Mouse (Mus musculus) spleen, embryonic (tissue): Measurements from ENCODE around the gene Pcnx.

Experiments used
- CTCF ChIA-PET: fragments of 350-600 bp; sonication (Branson Sonifier 250); formaldehyde crosslinking; loops from one replicate; lab custom pipeline; 2022; lab: Charles Lee

The Pcnx gene

DNA sequence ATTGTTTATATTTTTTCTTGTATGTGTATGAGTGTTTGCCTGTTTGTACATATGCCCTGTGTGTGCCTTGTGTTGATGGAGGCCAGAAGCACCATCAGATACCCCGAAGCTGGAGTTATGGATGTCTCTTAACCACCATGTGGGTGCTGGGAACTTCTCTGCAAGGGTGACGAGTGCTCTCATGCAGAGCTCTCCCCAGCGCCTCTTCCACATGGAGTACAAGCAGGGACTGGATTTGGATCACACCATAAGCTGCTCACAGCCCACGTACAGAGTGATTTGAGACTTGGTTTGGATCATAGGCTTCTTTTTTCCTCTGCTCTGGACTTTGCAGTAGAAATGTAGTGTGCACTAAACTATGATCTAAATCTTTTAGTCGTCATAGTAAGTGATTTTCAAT is 34.5 kb downstream of the Pcnx start:
- CTCF ChIA-PET = interaction anchor here (0.6 kb wide), 1 partner anchor 313 kb away, joined by 3 read pairs; no protein-coding TSS in a partner anchor

GRCm38 (mm10) chr12:81895986-81896385 is 36.2 kb downstream of the Pcnx start:
- CTCF ChIA-PET = no interaction called here

DNA sequence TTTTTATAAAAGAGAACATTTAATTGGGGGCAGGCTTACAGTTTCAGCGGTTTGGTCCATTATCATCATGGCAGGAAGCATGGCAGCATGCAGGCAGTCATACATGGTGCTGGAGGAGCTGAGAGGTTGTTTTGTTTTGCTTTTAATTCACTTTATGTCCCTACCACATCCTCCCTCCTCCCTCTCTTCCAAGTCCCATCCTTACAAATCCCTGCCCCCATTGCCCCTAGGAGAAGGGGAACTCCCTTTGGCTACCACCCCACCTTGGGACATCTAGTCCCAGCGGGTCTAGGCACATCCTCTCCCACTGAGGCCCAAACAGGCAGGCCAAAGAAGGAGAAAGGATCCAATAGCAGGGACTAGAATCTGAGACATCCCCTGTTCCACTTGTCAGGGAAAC is 44.6 kb downstream of the Pcnx start:
- CTCF ChIA-PET = no interaction called here

DNA sequence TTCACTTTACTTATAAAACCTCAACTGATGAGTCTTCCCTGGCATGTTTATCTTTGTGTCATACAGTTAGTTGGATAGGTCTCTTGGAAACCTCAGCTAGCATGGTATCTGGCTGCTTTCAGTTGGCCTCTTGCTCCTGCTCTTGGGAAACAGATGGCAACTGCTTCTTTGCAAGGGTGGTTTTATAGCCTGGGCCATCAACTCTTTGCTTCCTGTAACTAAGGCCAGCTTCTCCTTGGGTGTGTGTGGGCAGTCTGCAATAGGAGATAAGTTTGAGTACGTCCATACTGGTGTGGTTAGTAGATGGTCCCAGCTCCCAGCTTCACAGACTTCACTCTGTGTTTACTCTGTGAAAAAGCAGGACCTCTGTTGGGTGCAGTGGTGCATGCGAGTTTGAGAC is 46.0 kb downstream of the Pcnx start:
- CTCF ChIA-PET = no interaction called here

GRCm38 (mm10) chr12:81907741-81908357 is 48.0 kb downstream of the Pcnx start:
- CTCF ChIA-PET = interaction anchor here (0.7 kb wide), 1 partner anchor 112 kb away, joined by 3 read pairs; no protein-coding TSS in a partner anchor

DNA sequence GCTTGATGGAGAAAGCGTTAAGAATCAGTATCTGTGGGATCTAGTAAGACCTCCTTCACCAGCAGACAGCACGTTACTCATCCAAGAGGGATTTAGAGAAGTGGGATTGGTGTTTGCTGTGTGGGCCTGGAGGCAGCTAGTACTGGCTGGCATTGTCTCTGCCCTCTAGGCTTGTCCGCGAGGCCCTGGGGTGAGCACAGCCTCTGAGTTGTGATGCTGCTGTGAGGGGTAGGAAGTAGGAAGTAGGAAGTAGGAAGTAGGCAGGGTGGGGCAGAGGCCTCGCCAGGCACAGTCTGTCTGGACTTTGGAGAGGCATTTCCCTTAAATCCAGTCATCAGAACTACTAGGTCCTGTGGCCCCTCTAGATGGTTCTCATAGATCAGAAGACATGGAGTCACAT is 50.6 kb downstream of the Pcnx start:
- CTCF ChIA-PET = no interaction called here

- CTCF ChIA-PET = interaction anchor here (0.5 to 1.4 kb wide), 5 partner anchors 59 to 125 kb away, joined by 3 to 4 read pairs (median 4); no protein-coding TSS in a partner anchor
These were observed 55.5 kb downstream of the Pcnx start for GRCm38 (mm10) chr12:81915176-81915950.

- CTCF ChIA-PET = interaction anchor here (0.6 kb wide), 1 partner anchor 56 kb away, joined by 3 read pairs; no protein-coding TSS in a partner anchor
These were observed 58.5 kb downstream of the Pcnx start for GRCm38 (mm10) chr12:81918346-81918745.

- CTCF ChIA-PET = no interaction called here
These were observed 59.1 kb downstream of the Pcnx start for GRCm38 (mm10) chr12:81918886-81919285.

- CTCF ChIA-PET = no interaction called here
These were observed 60.2 kb downstream of the Pcnx start for GRCm38 (mm10) chr12:81920027-81920426.

DNA sequence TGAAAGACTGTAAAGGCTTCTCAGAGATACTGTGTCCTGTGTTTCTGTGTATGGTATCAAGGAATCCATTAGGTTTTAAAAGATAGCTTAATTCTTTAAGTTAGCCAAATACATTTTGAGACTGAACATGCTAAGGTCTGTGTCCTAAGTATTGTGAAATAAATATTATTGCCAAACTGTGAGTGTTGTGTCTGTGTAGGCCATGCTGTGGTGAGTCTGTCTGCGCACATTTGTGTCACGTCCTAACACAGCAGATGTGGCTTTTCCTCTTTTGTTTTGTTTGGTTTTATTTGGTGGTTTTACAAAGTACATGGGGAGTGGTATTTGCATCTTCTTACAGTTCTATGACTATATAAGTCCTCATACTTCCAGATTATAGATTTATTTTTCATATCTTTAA is 60.8 kb downstream of the Pcnx start:
- CTCF ChIA-PET = no interaction called here

- CTCF ChIA-PET = no interaction called here
These were observed 62.0 kb downstream of the Pcnx start for GRCm38 (mm10) chr12:81921785-81922184.

DNA sequence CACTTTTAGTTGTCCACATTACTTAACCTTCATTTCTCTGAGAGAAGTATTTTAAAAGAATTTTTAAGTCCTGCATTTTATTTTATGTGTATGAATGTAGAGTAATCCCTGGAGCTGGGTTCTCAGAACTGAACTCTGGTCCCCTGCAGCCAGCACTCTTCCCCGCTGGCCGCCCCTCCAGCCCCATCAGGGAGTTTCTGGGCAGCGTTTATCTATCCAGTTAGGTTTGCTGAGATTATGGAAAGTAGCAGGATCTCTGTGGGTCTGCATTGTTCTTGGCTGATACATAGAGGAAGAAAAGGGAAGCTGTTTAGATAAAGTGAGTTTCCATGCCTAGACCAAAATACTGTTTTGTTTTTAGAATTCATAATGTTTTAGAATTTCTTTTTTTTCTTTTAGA is 63.0 kb downstream of the Pcnx start:
- CTCF ChIA-PET = no interaction called here

DNA sequence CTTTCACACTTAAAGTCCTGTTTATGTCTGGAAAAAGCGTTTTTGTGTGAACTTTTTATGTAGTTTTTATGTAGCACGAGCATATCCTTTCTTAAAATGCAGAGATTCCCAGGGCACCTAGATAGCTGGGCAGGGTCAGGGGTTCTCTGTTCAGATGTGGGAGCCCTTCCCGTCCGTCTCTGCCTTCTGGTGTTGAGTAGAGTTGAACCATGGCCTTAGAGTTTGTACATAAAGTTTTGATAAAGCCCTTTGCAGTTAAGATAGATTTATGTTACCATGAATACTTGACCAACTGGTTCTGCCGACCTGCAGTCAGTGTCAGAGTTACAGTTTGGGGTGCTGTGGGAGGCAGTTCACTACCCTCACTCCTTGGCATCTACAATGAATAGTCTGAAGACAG is 67.3 kb downstream of the Pcnx start:
- CTCF ChIA-PET = no interaction called here

- CTCF ChIA-PET = no interaction called here
These were observed 68.0 kb downstream of the Pcnx start for GRCm38 (mm10) chr12:81927643-81928381.

DNA sequence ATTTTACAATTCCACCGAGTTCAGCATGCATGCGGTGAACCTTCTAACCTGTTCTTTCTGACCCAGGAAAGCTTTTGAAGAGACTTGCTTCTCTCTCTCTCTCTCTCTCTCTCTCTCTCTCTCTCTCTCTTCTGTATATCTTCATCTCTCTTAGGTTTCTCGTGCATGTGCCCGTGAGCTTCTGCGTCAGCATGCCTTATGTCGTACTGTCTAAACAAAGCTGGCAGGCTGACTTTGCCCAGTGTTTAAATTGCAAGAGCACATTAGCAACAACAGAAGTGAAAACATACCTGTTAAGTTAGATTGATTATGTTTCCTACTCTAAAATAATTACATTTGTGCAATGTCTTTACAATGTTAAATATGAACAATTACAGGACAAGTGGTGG is 68.6 kb downstream of the Pcnx start:
- CTCF ChIA-PET = no interaction called here

- CTCF ChIA-PET = no interaction called here
These were observed 72.2 kb downstream of the Pcnx start for GRCm38 (mm10) chr12:81932015-81932414.

- CTCF ChIA-PET = no interaction called here
These were observed 73.6 kb downstream of the Pcnx start for GRCm38 (mm10) chr12:81933430-81933829.

- CTCF ChIA-PET = no interaction called here
These were observed 74.7 kb downstream of the Pcnx start for GRCm38 (mm10) chr12:81934510-81934909.

DNA sequence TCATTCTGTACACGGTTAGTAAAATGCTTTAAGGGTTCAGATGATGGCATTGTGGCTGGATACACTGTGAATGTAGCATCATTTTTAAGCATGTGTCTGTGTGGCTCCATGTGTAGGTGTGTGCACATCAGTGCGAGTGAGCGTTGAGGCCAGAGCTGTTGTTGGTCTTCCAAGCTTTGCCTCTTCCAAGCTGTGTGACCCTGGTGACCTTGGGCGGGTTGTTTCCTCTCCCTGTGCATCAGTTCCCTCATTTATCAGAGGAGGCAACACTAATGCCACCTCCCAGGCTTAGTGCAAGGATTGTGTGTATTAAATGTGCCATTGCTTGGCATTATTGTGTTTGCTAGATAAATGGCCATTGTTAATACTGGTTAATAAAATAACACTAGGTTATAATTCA is 76.2 kb downstream of the Pcnx start:
- CTCF ChIA-PET = no interaction called here

DNA sequence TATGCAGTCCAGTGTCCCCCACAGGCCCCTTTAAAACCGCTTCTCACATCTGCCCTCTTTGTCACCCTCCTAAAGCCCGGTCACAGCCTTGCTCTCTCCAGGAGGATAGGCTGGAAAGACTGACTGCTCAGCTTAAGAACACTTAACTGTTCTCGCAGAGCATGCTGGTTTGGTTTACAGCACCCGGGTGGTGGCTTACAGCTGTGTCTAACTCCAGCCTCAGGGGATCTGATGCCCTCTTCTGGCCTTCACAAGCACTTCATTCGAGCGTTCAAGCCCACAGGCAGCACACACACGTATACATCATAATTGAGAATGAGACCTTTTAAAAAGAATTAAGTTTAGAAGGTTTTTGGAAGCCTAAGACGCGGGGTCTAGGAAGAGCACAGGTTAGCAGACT is 81.4 kb downstream of the Pcnx start:
- CTCF ChIA-PET = no interaction called here

GRCm38 (mm10) chr12:81943331-81944062 is 83.7 kb downstream of the Pcnx start:
- CTCF ChIA-PET = no interaction called here
